Mouse (Mus musculus) lung, embryonic 14.5 days (tissue): Measurements from ENCODE around the gene Cmtm5. TPM values are rescaled to one million over a fixed set of nuclear protein-coding genes. Genes with fewer than 3 reads are reported as not detected.
"Not testable (repeated sequence)": the region's sequence is repeated elsewhere in the genome, so short reads cannot be mapped to it uniquely, and the experiment has no call there.

Experiments
- ATAC-seq: fragments of 200-750 bp; cut with Nextera tagmentation; 2 replicates; pipeline ENCODE4 v1.8.0; 2017; ENCODE audit warnings: mild to moderate bottlenecking, moderate TSS enrichment, moderate library complexity; ENCODE audit not compliant: insufficient read depth
- DNase-seq: peaks from one replicate; pipeline ENCODE4 v3.0.0-alpha.2; 2015
- H3K27ac ChIP-seq: fragments of 300-500 bp; sonication (generic); 2 replicates; pipeline ENCODE4 v1.5.1; 2014; ENCODE audit warnings: low read depth, mild to moderate bottlenecking, moderate library complexity
- H3K27me3 ChIP-seq: fragments of 300-500 bp; sonication (generic); 2 replicates; pipeline ENCODE4 v1.6.1; 2014; ENCODE audit warnings: low read length, control low read depth; ENCODE audit not compliant: insufficient read depth
- H3K36me3 ChIP-seq: fragments of 300-500 bp; sonication (generic); 2 replicates; pipeline ENCODE4 v1.6.1; 2014; ENCODE audit warnings: control low read depth; ENCODE audit not compliant: insufficient read depth
- H3K4me1 ChIP-seq: fragments of 300-500 bp; sonication (generic); 2 replicates; pipeline ENCODE4 v1.6.1; 2014; ENCODE audit warnings: antibody characterized with exemption, control low read depth; ENCODE audit not compliant: insufficient read depth
- H3K4me2 ChIP-seq: fragments of 300-500 bp; sonication (generic); 2 replicates; pipeline ENCODE4 v1.6.1; 2014; ENCODE audit warnings: mild to moderate bottlenecking
- H3K4me3 ChIP-seq: fragments of 300-500 bp; sonication (generic); 2 replicates; pipeline ENCODE4 v1.5.1; 2014; ENCODE audit warnings: low read depth, low read length
- H3K9ac ChIP-seq: fragments of 300-500 bp; sonication (generic); 2 replicates; pipeline ENCODE4 v1.6.1; 2014
- H3K9me3 ChIP-seq: fragments of 300-500 bp; sonication (generic); 2 replicates; pipeline ENCODE4 v1.6.1; 2016; ENCODE audit warnings: low read depth, low read length, control low read depth
- CTCF ChIP-seq: IDR thresholded peaks from 2 replicates; pipeline ENCODE4 v1.5.1; 2016; ENCODE audit warnings: antibody characterized with exemption, low read depth
- WGBS: fragments of 180-500 bp; shearing (Covaris S2); extraction: QIAGEN DNeasy Blood & Tissue Kit; methylation state at CpG from one replicate; pipeline ENCODE4 v1.1.7; 2014; 5-methylcytosine and 5-hydroxymethylcytosine counted together
- microRNA counts: library from miRNA; unstranded; fragments of <30 nt; microRNA quantifications from one replicate; lab custom pipeline; 2016
- microRNA-seq: library from miRNA; unstranded; fragments of <30 nt; microRNA quantifications from one replicate; pipeline ENCODE4, GENCODE M21; 2016; ENCODE audit warnings: borderline number of aligned reads
- polyA plus RNA-seq: library from polyadenylated mRNA; unstranded; fragments of >200 nt; fragmentation: Nextera tagmentation; extraction: Ambion mirVana; gene quantifications from 2 replicates; pipeline ENCODE4 v1.2.1, GENCODE M21; 2014

The Cmtm5 gene
- polyA plus RNA-seq, 1 experiment from 2014 or later: 0.22 TPM

DNA sequence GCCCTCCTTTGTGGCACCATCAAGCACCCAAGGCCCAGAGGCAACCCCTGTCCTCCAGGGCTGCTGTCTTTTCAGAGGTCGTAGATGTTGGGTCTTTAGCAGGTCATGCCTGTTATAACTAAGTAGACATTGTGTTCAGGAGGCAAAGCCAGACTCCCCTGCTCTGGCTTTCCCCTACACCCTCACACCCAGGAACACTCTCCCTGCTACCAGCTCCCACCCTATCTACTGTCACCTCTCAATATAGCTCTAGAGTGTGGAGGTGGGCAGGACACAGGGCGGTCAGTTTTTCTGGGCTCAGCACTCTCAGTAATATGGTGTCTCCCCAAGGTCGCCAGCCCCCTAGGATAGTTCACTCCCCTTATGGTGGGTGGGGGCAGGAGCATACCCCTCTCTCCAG is 31.8 kb downstream of the Cmtm5 start:
- no peak for DNase-seq
- Histone ChIP-seq H3K4me2 (no peak overlapping the region), H3K27me3 (no peaks in the 10 kb centered on the region), H3K36me3 (no peaks in the 10 kb centered on the region), H3K9ac (no peak overlapping the region), H3K27ac (no peak overlapping the region), H3K4me3 (no peak overlapping the region), H3K4me1 (no peaks in the 10 kb centered on the region), H3K9me3 (no peaks in the 10 kb centered on the region)
- TF ChIP-seq CTCF: no peak
- 73% methylated on average over 3 of the region's 3 CpGs for WGBS
- no peak for ATAC-seq

- H3K9ac ChIP-seq: no peak overlapping the region
- H3K36me3 ChIP-seq: no peaks in the 10 kb centered on the region
- no peak overlapping the region for H3K4me3 ChIP-seq
- no peaks in the 10 kb centered on the region for H3K27me3 ChIP-seq
- H3K9me3 ChIP-seq: no peaks in the 10 kb centered on the region
- ATAC-seq (no peak), DNase-seq (no peak)
- H3K4me2 ChIP-seq: no peak overlapping the region
- H3K27ac ChIP-seq: no peak overlapping the region
- no peak for TF ChIP-seq CTCF
- no peaks in the 10 kb centered on the region for H3K4me1 ChIP-seq
Measured at GRCm38 (mm10) chr14:54968344-54968743, 32.3 kb downstream of the Cmtm5 start.

DNA sequence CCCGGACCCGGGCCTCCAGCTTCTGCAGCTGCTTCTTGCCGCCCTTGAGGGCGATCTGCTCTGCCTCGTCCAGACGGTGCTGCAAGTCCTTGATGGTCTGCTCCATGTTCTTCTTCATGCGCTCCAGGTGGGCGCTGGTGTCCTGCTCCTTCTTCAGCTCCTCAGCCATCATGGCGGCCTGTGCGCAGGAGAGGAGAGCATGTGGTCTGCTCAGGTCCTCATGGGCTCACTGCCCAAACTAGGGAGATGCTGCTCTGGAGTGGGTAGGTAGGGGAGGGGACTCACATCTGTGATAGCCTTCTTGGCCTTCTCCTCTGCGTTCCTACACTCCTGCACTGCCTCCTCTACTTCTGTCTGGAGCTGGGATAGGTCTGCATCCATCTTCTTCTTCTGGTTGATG is 36.7 kb downstream of the Cmtm5 start:
- not testable (repeated sequence) for DNase-seq, ATAC-seq, H3K4me2 ChIP-seq, H3K27me3 ChIP-seq, H3K36me3 ChIP-seq, H3K4me3 ChIP-seq, H3K9ac ChIP-seq, H3K9me3 ChIP-seq, H3K4me1 ChIP-seq, H3K27ac ChIP-seq
- WGBS: 90% methylated on average over 7 of the region's 11 CpGs

DNA sequence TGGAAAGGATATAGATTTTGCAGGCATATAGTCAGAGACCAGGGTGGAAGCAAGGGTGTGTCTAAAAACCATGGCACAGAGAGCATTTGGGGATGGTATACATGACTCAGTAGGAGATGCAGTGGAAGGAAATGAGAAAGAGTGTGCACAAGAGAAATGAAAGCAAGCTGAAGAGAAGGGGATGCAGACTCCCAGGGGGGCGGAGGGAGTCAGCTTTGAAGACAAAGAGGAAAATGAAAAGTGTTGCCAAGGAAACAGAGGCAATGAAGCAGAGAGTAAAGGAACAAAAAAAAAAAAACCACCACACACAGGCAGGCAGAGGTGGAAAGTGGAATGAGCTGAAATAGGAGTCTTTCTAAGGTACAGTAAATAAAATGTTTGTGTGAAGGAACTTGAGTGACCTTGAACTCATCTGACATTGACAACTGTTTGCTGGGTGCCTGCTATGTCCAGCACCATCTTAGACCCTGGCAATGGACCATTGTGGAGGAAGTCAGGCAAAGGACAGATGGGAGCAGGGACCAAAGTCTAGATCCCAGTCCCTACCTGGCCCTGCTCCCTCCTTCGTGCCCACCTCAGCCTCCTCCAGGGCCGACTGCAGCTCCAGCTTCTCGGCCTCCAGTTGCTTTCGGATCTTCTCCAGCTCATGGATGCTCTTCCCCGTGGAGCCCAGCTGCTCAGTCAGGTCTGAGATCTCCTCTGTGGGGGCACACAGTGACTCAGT is 38.2 kb downstream of the Cmtm5 start:
- H3K27me3 ChIP-seq: no peaks in the 10 kb centered on the region
- no peak for TF ChIP-seq CTCF
- H3K9me3 ChIP-seq: no peaks in the 10 kb centered on the region
- H3K4me1 ChIP-seq: no peaks in the 10 kb centered on the region
- no peak overlapping the region for H3K4me3 ChIP-seq
- ATAC-seq (no peak), DNase-seq (no peak)
- no peak overlapping the region for H3K9ac ChIP-seq
- no peak overlapping the region for H3K27ac ChIP-seq
- H3K36me3 ChIP-seq: no peaks in the 10 kb centered on the region
- 79% methylated on average over 6 of the region's 6 CpGs for WGBS
- no peak overlapping the region for H3K4me2 ChIP-seq

DNA sequence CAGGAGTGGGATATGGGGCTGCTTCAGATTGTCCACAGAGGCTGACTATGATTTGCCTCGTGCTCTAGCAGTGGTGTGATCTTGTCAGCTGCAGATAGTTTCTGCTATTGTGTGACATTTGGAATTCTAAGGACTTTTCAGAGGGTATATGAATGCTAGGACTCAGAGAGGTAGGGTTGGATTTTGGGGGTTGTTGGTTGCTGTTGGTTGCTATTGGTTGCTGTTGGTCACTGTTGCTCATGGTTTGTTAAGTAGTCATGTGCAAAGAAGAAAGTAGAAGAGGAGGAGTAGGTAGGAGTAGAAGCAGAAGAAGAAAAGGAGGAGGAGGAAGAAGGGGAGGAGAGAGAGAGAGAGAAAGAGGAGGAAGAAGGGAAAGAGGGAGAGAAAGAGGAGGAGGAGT is 40.6 kb downstream of the Cmtm5 start, which contains the start of gene Gm17428:
TSS of gene Gm17428 (plus strand) at position 301 of the 400 bp plus-strand sequence.
- Histone ChIP-seq H3K9ac (no peak within 1 kb of the TSS), H3K9me3 (no peaks in the 10 kb centered on the region), H3K27me3 (no peaks in the 10 kb centered on the region), H3K4me1 (no peaks in the 10 kb centered on the region), H3K4me3 (no peak within 1 kb of the TSS), H3K36me3 (no peaks in the 10 kb centered on the region), H3K4me2 (no peak within 1 kb of the TSS), H3K27ac (no peak within 1 kb of the TSS)
- DNase-seq (no peak), ATAC-seq (no peak)
- TF ChIP-seq CTCF: no peak
- WGBS: 53% methylated on average over 1 of the region's 1 CpGs

DNA sequence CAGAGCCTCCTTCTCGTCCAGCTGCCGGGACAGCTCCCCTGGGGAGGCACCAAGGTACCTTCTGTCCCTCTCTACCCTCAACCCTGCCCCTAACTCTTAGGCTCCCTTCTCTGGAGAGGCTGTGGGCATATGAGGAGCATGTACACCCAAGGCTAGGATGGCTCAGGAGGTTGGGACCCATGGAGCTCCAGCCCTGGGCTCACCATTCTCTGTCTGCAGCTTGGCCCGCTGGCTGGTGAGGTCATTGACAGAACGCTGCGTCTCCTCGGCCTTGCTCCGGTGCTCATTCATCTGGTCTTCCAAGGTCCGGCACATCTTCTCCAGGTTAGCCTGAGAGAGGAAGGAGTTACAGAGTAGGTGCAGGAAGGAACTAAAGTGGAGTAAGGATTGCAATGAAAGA is 42.6 kb downstream of the Cmtm5 start:
- 83% methylated on average over 8 of the region's 8 CpGs for WGBS
- Histone ChIP-seq H3K9ac (no peak overlapping the region), H3K27me3 (no peaks in the 10 kb centered on the region), H3K4me3 (no peak overlapping the region), H3K36me3 (no peaks in the 10 kb centered on the region), H3K4me1 (no peaks in the 10 kb centered on the region), H3K9me3 (no peaks in the 10 kb centered on the region), H3K4me2 (no peak overlapping the region), H3K27ac (no peak overlapping the region)
- ATAC-seq (no peak), DNase-seq (no peak)
- TF ChIP-seq CTCF: no peak

GRCm38 (mm10) chr14:54981934-54982333 is 45.9 kb downstream of the Cmtm5 start:
- Histone ChIP-seq H3K9me3 (no peaks in the 10 kb centered on the region), H3K4me3 (no peak overlapping the region), H3K27me3 (no peaks in the 10 kb centered on the region), H3K36me3 (no peaks in the 10 kb centered on the region), H3K4me2 (no peak overlapping the region), H3K27ac (no peak overlapping the region), H3K9ac (no peak overlapping the region), H3K4me1 (no peaks in the 10 kb centered on the region)
- ATAC-seq: no peak
- TF ChIP-seq CTCF: no peak
- DNase-seq: no peak
- 94% methylated on average over 7 of the region's 7 CpGs for WGBS

- H3K9ac ChIP-seq, H3K4me3 ChIP-seq, DNase-seq, H3K4me1 ChIP-seq, H3K36me3 ChIP-seq, H3K4me2 ChIP-seq, H3K9me3 ChIP-seq, ATAC-seq, H3K27me3 ChIP-seq, H3K27ac ChIP-seq: not testable (repeated sequence)
- WGBS: 84% methylated on average over 9 of the region's 9 CpGs
Measured at GRCm38 (mm10) chr14:54988350-54988874, 52.4 kb downstream of the Cmtm5 start.

MicroRNAs encoded within 50 kb of the gene (microRNA counts, 519-probe panel; counts per million panel counts)
- microRNA mmu-miR-208a (lab: Ali Mortazavi, UCI): 3,526 counts per million, percentile 73 among the panel's probes with 10 or more counts
- 632 counts per million, percentile 2 among the panel's probes with 10 or more counts for microRNA mmu-miR-208b (lab: Ali Mortazavi, UCI)

Small RNA genes within 50 kb of the gene (microRNA-seq; reads per million reads assigned to microRNA genes)
- gene Mir208a (364 reads per million, percentile 62 among the genes with 10 or more reads in this experiment), gene Mir208b (60.8 reads per million, percentile 42 among the genes with 10 or more reads in this experiment)

Other genes with a start within 250 kb of the Cmtm5 start
- 120 and 122 TPM in 2 replicates for gene Acin1, start 249.3 kb upstream of the Cmtm5 start, polyA plus RNA-seq
- gene Gm29776, start 237.4 kb upstream of the Cmtm5 start, polyA plus RNA-seq: 0.12 and 0.15 TPM in 2 replicates
- not detected in 2 replicates for gene Cebpe, start 224.1 kb upstream of the Cmtm5 start, polyA plus RNA-seq
- 2.7 and 3.0 TPM in 2 replicates for gene Slc7a8, start 154.3 kb upstream of the Cmtm5 start, polyA plus RNA-seq
- not detected in 2 replicates for gene Rnf212b, start 122.1 kb upstream of the Cmtm5 start, polyA plus RNA-seq
- gene Homez, start 65.3 kb upstream of the Cmtm5 start, polyA plus RNA-seq: 10.4 and 13.2 TPM in 2 replicates
- gene Ppp1r3e, start 58.7 kb upstream of the Cmtm5 start, polyA plus RNA-seq: 1.5 and 1.6 TPM in 2 replicates
- gene Bcl2l2, start 52.9 kb upstream of the Cmtm5 start, polyA plus RNA-seq: 3.4 and 3.9 TPM in 2 replicates
- gene Gm20521, start 52.8 kb upstream of the Cmtm5 start, polyA plus RNA-seq: not detected in 2 replicates
- 134 and 139 TPM in 2 replicates for gene Pabpn1, start 43.8 kb upstream of the Cmtm5 start, polyA plus RNA-seq
- gene Slc22a17, start 23.1 kb upstream of the Cmtm5 start, polyA plus RNA-seq: 27.0 and 29.2 TPM in 2 replicates
- gene Efs, start 10.1 kb upstream of the Cmtm5 start, polyA plus RNA-seq: 29.3 and 33.7 TPM in 2 replicates
- gene Il25, start 3.6 kb upstream of the Cmtm5 start, polyA plus RNA-seq: not detected in 2 replicates
- gene Myh6, start 30.7 kb downstream of the Cmtm5 start, polyA plus RNA-seq: 4.6 and 87.1 TPM in 2 replicates
- not detected in 2 replicates for gene Gm17428, start 40.7 kb downstream of the Cmtm5 start, polyA plus RNA-seq
- gene Myh7, start 58.4 kb downstream of the Cmtm5 start, polyA plus RNA-seq: 1.8 and 3.6 TPM in 2 replicates
- gene Ngdn, start 79.2 kb downstream of the Cmtm5 start, polyA plus RNA-seq: 75.0 and 81.6 TPM in 2 replicates
- gene Zfhx2, start 156.1 kb downstream of the Cmtm5 start, polyA plus RNA-seq: 3.4 and 3.5 TPM in 2 replicates
- 19.2 and 20.1 TPM in 2 replicates for gene Thtpa, start 158.5 kb downstream of the Cmtm5 start, polyA plus RNA-seq
- 14.7 and 16.3 TPM in 2 replicates for gene Ap1g2, start 170.3 kb downstream of the Cmtm5 start, polyA plus RNA-seq
- gene Jph4, start 180.7 kb downstream of the Cmtm5 start, polyA plus RNA-seq: 0.16 and 0.37 TPM in 2 replicates